Mouse (Mus musculus) forebrain, embryonic 10.5 days (tissue): ENCODE data around the gene Snx4. TPM values are rescaled to one million over a fixed set of nuclear protein-coding genes. Genes with fewer than 3 reads are reported as not detected.

Experiments used
- polyA plus RNA-seq: library from polyadenylated mRNA; unstranded; fragments of >200 nt; fragmentation: Nextera tagmentation; extraction: Ambion mirVana; gene quantifications from 2 replicates; pipeline ENCODE4 v1.2.1, GENCODE M21; 2016

The Snx4 gene
- polyA plus RNA-seq, 1 experiment from 2014 or later, result 69.9 TPM

Other genes starting within 250 kb of the Snx4 start
- 3.6 and 3.9 TPM in 2 replicates for gene Iqcg, start 195.2 kb upstream of the Snx4 start, polyA plus RNA-seq
- gene Rpl35a, start 195.0 kb upstream of the Snx4 start, polyA plus RNA-seq, result 1,017 and 1,037 TPM in 2 replicates
- 4.5 and 5.9 TPM in 2 replicates for gene Lmln, start 188.9 kb upstream of the Snx4 start, polyA plus RNA-seq
- gene Osbpl11, start 66.4 kb upstream of the Snx4 start, polyA plus RNA-seq, result 17.7 and 19.0 TPM in 2 replicates
- 44.7 and 45.2 TPM in 2 replicates for gene Zfp148, start 129.4 kb downstream of the Snx4 start, polyA plus RNA-seq